Mouse (Mus musculus): ENCODE data around the gene Adgrd1. TPM values are rescaled to one million over a fixed set of nuclear protein-coding genes. Genes with fewer than 3 reads are reported as not detected.

Adgrd1 gene
- polyA plus RNA-seq, 1 experiment from 2014 or later, result 0.06 TPM

- Histone ChIP-seq H3K27ac (replicated peaks; ENCODE audit: low read depth, low read length) (no peak overlapping the region), H3K9me3 (replicated peaks; ENCODE audit: control insufficient read depth, low read length) (no peaks in the 10 kb centered on the region), H3K4me3 (ENCODE audit: low read depth, low read length) (no peak overlapping the region), H3K4me2 (ENCODE audit: low read depth, low read length) (no peak overlapping the region), H3K36me3 (replicated peaks; ENCODE audit: control insufficient read depth, insufficient read depth, low read depth, low read length) (no peaks in the 10 kb centered on the region), H3K9ac (replicated peaks; ENCODE audit: low read length) (no peak overlapping the region), H3K27me3 (ENCODE audit: control insufficient read depth, insufficient read depth, low read length) (no peaks in the 10 kb centered on the region), H3K4me1 (ENCODE audit: control insufficient read depth, insufficient read depth, low read length) (no peaks in the 10 kb centered on the region; the same call in 1 of the 2 replicates)
- ATAC-seq (replicated peaks; ENCODE audit: insufficient number of reproducible peaks, low FRiP score, low TSS enrichment, low read depth) (no peak), DNase-seq (ENCODE audit: low spot score) (peak; percentile 37)
- WGBS, result 86% methylated on average over 10 of the region's 10 CpGs
Observed at GRCm38 (mm10) chr5:129164911-129165584, 68.5 kb downstream of the Adgrd1 start.

DNA sequence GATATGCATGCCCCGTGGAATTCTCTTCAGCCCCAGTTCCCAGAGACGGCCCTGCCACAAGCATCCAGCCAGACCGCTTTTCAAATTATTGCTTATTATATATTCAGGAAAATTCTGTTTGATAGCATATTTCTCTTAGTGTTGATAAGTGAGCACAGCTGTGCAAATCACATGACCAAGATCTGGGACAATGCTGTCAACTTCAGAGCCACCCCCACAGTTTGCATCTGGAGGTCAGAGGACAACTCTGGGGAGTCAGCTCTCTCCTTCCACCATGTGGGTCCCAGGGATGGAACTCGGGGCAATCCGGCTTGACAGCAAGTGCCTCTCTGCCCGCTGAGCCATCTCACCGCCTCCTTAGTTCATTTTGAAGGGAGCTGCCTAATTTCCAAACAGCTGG lies 69.0 kb downstream of the Adgrd1 start:
- no peaks in the 10 kb centered on the region for H3K36me3 ChIP-seq (replicated peaks; ENCODE audit: control insufficient read depth, insufficient read depth, low read depth, low read length)
- no peaks in the 10 kb centered on the region for H3K27me3 ChIP-seq (ENCODE audit: control insufficient read depth, insufficient read depth, low read length)
- no peak overlapping the region for H3K4me3 ChIP-seq (ENCODE audit: low read depth, low read length)
- DNase-seq (ENCODE audit: low spot score), result no peak
- no peaks in the 10 kb centered on the region for H3K9me3 ChIP-seq (replicated peaks; ENCODE audit: control insufficient read depth, low read length)
- no peak overlapping the region for H3K4me2 ChIP-seq (ENCODE audit: low read depth, low read length)
- no peak for ATAC-seq (replicated peaks; ENCODE audit: insufficient number of reproducible peaks, low FRiP score, low TSS enrichment, low read depth)
- H3K4me1 ChIP-seq (ENCODE audit: control insufficient read depth, insufficient read depth, low read length), result no peaks in the 10 kb centered on the region; the same call in 1 of the 2 replicates
- no peak overlapping the region for H3K9ac ChIP-seq (replicated peaks; ENCODE audit: low read length)
- WGBS, result 72% methylated on average over 7 of the region's 7 CpGs
- H3K27ac ChIP-seq (replicated peaks; ENCODE audit: low read depth, low read length), result no peak overlapping the region

GRCm38 (mm10) chr5:129169090-129169489 lies 72.5 kb downstream of the Adgrd1 start:
- Histone ChIP-seq H3K9me3 (replicated peaks; ENCODE audit: control insufficient read depth, low read length) (no peaks in the 10 kb centered on the region), H3K27ac (replicated peaks; ENCODE audit: low read depth, low read length) (no peak overlapping the region)

GRCm38 (mm10) chr5:129169567-129169966 lies 73.0 kb downstream of the Adgrd1 start:
- Histone ChIP-seq H3K9me3 (replicated peaks; ENCODE audit: control insufficient read depth, low read length) (no peaks in the 10 kb centered on the region), H3K27me3 (ENCODE audit: control insufficient read depth, insufficient read depth, low read length) (no peaks in the 10 kb centered on the region), H3K4me1 (ENCODE audit: control insufficient read depth, insufficient read depth, low read length) (no peaks in the 10 kb centered on the region; the same call in 1 of the 2 replicates), H3K9ac (replicated peaks; ENCODE audit: low read length) (no peak overlapping the region), H3K27ac (replicated peaks; ENCODE audit: low read depth, low read length) (no peak overlapping the region), H3K36me3 (replicated peaks; ENCODE audit: control insufficient read depth, insufficient read depth, low read depth, low read length) (no peaks in the 10 kb centered on the region), H3K4me3 (ENCODE audit: low read depth, low read length) (no peak overlapping the region), H3K4me2 (ENCODE audit: low read depth, low read length) (no peak overlapping the region; the same call in 1 of the 2 replicates)
- WGBS, result 16% methylated on average over 4 of the region's 4 CpGs
- DNase-seq (ENCODE audit: low spot score) (peak; percentile 33), ATAC-seq (replicated peaks; ENCODE audit: insufficient number of reproducible peaks, low FRiP score, low TSS enrichment, low read depth) (no peak)

More at GRCm38 (mm10) chr5:129169090-129169489, 72.5 kb downstream of the Adgrd1 start:
- no peaks in the 10 kb centered on the region for H3K27me3 ChIP-seq (ENCODE audit: control insufficient read depth, insufficient read depth, low read length)
- no peak overlapping the region for H3K4me3 ChIP-seq (ENCODE audit: low read depth, low read length)
- H3K4me1 ChIP-seq (ENCODE audit: control insufficient read depth, insufficient read depth, low read length), result no peaks in the 10 kb centered on the region; the same call in 1 of the 2 replicates
- DNase-seq (ENCODE audit: low spot score) (no peak), ATAC-seq (replicated peaks; ENCODE audit: insufficient number of reproducible peaks, low FRiP score, low TSS enrichment, low read depth) (no peak)
- no peak overlapping the region for H3K9ac ChIP-seq (replicated peaks; ENCODE audit: low read length)
- H3K4me2 ChIP-seq (ENCODE audit: low read depth, low read length), result no peak overlapping the region
- WGBS, result 65% methylated on average over 5 of the region's 5 CpGs
- no peaks in the 10 kb centered on the region for H3K36me3 ChIP-seq (replicated peaks; ENCODE audit: control insufficient read depth, insufficient read depth, low read depth, low read length)

GRCm38 (mm10) chr5:129172533-129172932 lies 76.0 kb downstream of the Adgrd1 start:
- H3K4me2 ChIP-seq (ENCODE audit: low read depth, low read length), result no peak overlapping the region
- no peak overlapping the region for H3K4me3 ChIP-seq (ENCODE audit: low read depth, low read length)
- no peaks in the 10 kb centered on the region for H3K36me3 ChIP-seq (replicated peaks; ENCODE audit: control insufficient read depth, insufficient read depth, low read depth, low read length)
- no peaks in the 10 kb centered on the region for H3K27me3 ChIP-seq (ENCODE audit: control insufficient read depth, insufficient read depth, low read length)
- H3K4me1 ChIP-seq (ENCODE audit: control insufficient read depth, insufficient read depth, low read length), result no peaks in the 10 kb centered on the region; the same call in 1 of the 2 replicates
- 88% methylated on average over 6 of the region's 6 CpGs for WGBS
- H3K27ac ChIP-seq (replicated peaks; ENCODE audit: low read depth, low read length), result no peak overlapping the region
- no peaks in the 10 kb centered on the region for H3K9me3 ChIP-seq (replicated peaks; ENCODE audit: control insufficient read depth, low read length)
- DNase-seq (ENCODE audit: low spot score) (no peak), ATAC-seq (replicated peaks; ENCODE audit: insufficient number of reproducible peaks, low FRiP score, low TSS enrichment, low read depth) (no peak)
- no peak overlapping the region for H3K9ac ChIP-seq (replicated peaks; ENCODE audit: low read length)

- Histone ChIP-seq H3K4me1 (ENCODE audit: control insufficient read depth, insufficient read depth, low read length) (no peaks in the 10 kb centered on the region), H3K4me3 (ENCODE audit: low read depth, low read length) (no peak overlapping the region)
Observed at GRCm38 (mm10) chr5:129175925-129176324, 79.4 kb downstream of the Adgrd1 start.

GRCm38 (mm10) chr5:129177697-129178511 lies 81.4 kb downstream of the Adgrd1 start:
- no peak overlapping the region for H3K4me2 ChIP-seq (ENCODE audit: low read depth, low read length)

More at GRCm38 (mm10) chr5:129175925-129176324, 79.4 kb downstream of the Adgrd1 start:
- no peak overlapping the region for H3K4me2 ChIP-seq (ENCODE audit: low read depth, low read length)
- ATAC-seq (replicated peaks; ENCODE audit: insufficient number of reproducible peaks, low FRiP score, low TSS enrichment, low read depth) (no peak), DNase-seq (ENCODE audit: low spot score) (no peak)
- WGBS, result 46% methylated on average over 3 of the region's 3 CpGs
- H3K36me3 ChIP-seq (replicated peaks; ENCODE audit: control insufficient read depth, insufficient read depth, low read depth, low read length), result no peaks in the 10 kb centered on the region
- H3K27me3 ChIP-seq (ENCODE audit: control insufficient read depth, insufficient read depth, low read length), result no peaks in the 10 kb centered on the region
- no peak overlapping the region for H3K27ac ChIP-seq (replicated peaks; ENCODE audit: low read depth, low read length)
- H3K9me3 ChIP-seq (replicated peaks; ENCODE audit: control insufficient read depth, low read length), result no peaks in the 10 kb centered on the region
- H3K9ac ChIP-seq (replicated peaks; ENCODE audit: low read length), result no peak overlapping the region

DNA sequence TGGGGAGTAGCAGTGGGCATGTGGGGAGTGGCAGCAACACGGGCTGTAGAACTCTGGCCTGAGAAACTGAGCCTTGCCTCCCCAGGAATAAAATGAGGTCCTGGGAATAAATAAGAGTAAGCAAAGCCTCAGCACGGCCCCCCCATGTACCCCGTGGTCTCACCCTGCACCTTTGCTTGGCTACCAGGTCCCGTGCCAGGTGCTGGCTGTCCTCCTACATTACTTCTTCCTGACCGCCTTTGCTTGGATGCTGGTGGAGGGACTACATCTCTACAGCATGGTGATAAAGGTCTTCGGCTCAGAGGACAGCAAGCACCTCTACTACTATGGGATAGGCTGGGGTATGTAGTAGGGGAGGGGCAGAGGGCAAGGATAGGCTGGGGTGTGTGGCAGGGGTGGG lies 82.8 kb downstream of the Adgrd1 start:
- ATAC-seq (replicated peaks; ENCODE audit: insufficient number of reproducible peaks, low FRiP score, low TSS enrichment, low read depth) (no peak), DNase-seq (ENCODE audit: low spot score) (no peak)
- H3K9me3 ChIP-seq (replicated peaks; ENCODE audit: control insufficient read depth, low read length), result no peaks in the 10 kb centered on the region
- H3K4me3 ChIP-seq (ENCODE audit: low read depth, low read length), result no peak overlapping the region
- no peaks in the 10 kb centered on the region; the same call in 1 of the 2 replicates for H3K27me3 ChIP-seq (ENCODE audit: control insufficient read depth, insufficient read depth, low read length)
- no peaks in the 10 kb centered on the region for H3K4me1 ChIP-seq (ENCODE audit: control insufficient read depth, insufficient read depth, low read length)
- 90% methylated on average over 6 of the region's 6 CpGs for WGBS
- H3K4me2 ChIP-seq (ENCODE audit: low read depth, low read length), result no peak overlapping the region
- no peaks in the 10 kb centered on the region for H3K36me3 ChIP-seq (replicated peaks; ENCODE audit: control insufficient read depth, insufficient read depth, low read depth, low read length)
- no peak overlapping the region for H3K27ac ChIP-seq (replicated peaks; ENCODE audit: low read depth, low read length)
- no peak overlapping the region for H3K9ac ChIP-seq (replicated peaks; ENCODE audit: low read length)

More at GRCm38 (mm10) chr5:129177697-129178511, 81.4 kb downstream of the Adgrd1 start:
- no peaks in the 10 kb centered on the region for H3K9me3 ChIP-seq (replicated peaks; ENCODE audit: control insufficient read depth, low read length)
- H3K4me1 ChIP-seq (ENCODE audit: control insufficient read depth, insufficient read depth, low read length), result no peaks in the 10 kb centered on the region
- H3K27me3 ChIP-seq (ENCODE audit: control insufficient read depth, insufficient read depth, low read length), result no peaks in the 10 kb centered on the region; the same call in 1 of the 2 replicates
- 50% methylated on average over 14 of the region's 14 CpGs for WGBS
- H3K9ac ChIP-seq (replicated peaks; ENCODE audit: low read length), result no peak overlapping the region
- no peak overlapping the region for H3K4me3 ChIP-seq (ENCODE audit: low read depth, low read length)
- DNase-seq (ENCODE audit: low spot score), result peak; percentile 89
- peak; percentile 61; the same call in 1 of the 2 replicates for ATAC-seq (replicated peaks; ENCODE audit: insufficient number of reproducible peaks, low FRiP score, low TSS enrichment, low read depth)
- H3K36me3 ChIP-seq (replicated peaks; ENCODE audit: control insufficient read depth, insufficient read depth, low read depth, low read length), result no peaks in the 10 kb centered on the region
- H3K27ac ChIP-seq (replicated peaks; ENCODE audit: low read depth, low read length), result no peak overlapping the region
